Mouse (Mus musculus) hindbrain, postnatal 0 days (tissue): ENCODE data around the gene Zscan10. TPM values are rescaled to one million over a fixed set of nuclear protein-coding genes. Genes with fewer than 3 reads are reported as not detected.
A peak's percentile ranks its signal among the peaks of the same experiment; 100 is the strongest.

Experiments used
- ATAC-seq: fragments of 200-750 bp; cut with Nextera tagmentation; 2 replicates; pipeline ENCODE4 v1.8.0; 2017; ENCODE audit warnings: mild to moderate bottlenecking, moderate TSS enrichment, moderate library complexity
- DNase-seq: peaks from one replicate; pipeline ENCODE4 v3.0.0-alpha.2; 2015; ENCODE audit warnings: low spot score
- H3K27ac ChIP-seq: fragments of 300-500 bp; sonication (generic); 2 replicates; pipeline ENCODE4 v1.5.1; 2014; ENCODE audit warnings: mild to moderate bottlenecking
- H3K27me3 ChIP-seq: fragments of 300-500 bp; sonication (generic); 2 replicates; pipeline ENCODE4 v1.6.1; 2014; ENCODE audit warnings: low read length, mixed read lengths; ENCODE audit not compliant: insufficient read depth
- H3K36me3 ChIP-seq: fragments of 300-500 bp; sonication (generic); 2 replicates; pipeline ENCODE4 v1.6.1; 2014; ENCODE audit warnings: low read length, mixed read lengths; ENCODE audit not compliant: insufficient read depth
- H3K4me1 ChIP-seq: fragments of 300-500 bp; sonication (generic); 2 replicates; pipeline ENCODE4 v1.6.1; 2014; ENCODE audit warnings: antibody characterized with exemption, low read length, mixed read lengths; ENCODE audit not compliant: insufficient read depth
- H3K4me2 ChIP-seq: fragments of 300-500 bp; sonication (generic); 2 replicates; pipeline ENCODE4 v1.6.1; 2014; ENCODE audit warnings: low read depth, mild to moderate bottlenecking, low read length, moderate library complexity, mixed read lengths
- H3K4me3 ChIP-seq: fragments of 300-500 bp; sonication (generic); 2 replicates; pipeline ENCODE4 v1.5.1; 2014; ENCODE audit warnings: low read length
- H3K9ac ChIP-seq: fragments of 300-500 bp; sonication (generic); replicated peaks from 2 replicates; pipeline ENCODE4 v1.6.1; 2014; ENCODE audit warnings: mild to moderate bottlenecking, low read length, moderate library complexity, mixed read lengths
- H3K9me3 ChIP-seq: fragments of 300-500 bp; sonication (generic); 2 replicates; pipeline ENCODE4 v1.6.1; 2016; ENCODE audit warnings: low read length, mixed read lengths
- CTCF ChIP-seq: IDR thresholded peaks from 2 replicates; pipeline ENCODE4 v1.5.1; 2016; ENCODE audit warnings: antibody characterized with exemption, control low read depth, low read depth
- WGBS: fragments of 180-500 bp; shearing (Covaris S2); extraction: QIAGEN DNeasy Blood & Tissue Kit; methylation state at CpG from one replicate; pipeline ENCODE4 v1.1.7; 2014; 5-methylcytosine and 5-hydroxymethylcytosine counted together
- polyA plus RNA-seq: library from polyadenylated mRNA; unstranded; fragments of >200 nt; fragmentation: Nextera tagmentation; extraction: Ambion mirVana; gene quantifications from 2 replicates; pipeline ENCODE4 v1.2.1, GENCODE M21; 2015
- total RNA-seq: library from RNA; depleted of rRNA; stranded (reverse); fragments of >200 nt; gene quantifications from 2 replicates; pipeline ENCODE4 v1.2.3, GENCODE M21; 2014; rRNA removed

Gene Zscan10
- total RNA-seq (0.10 TPM in 1 of 2 replicates, not detected in the other), polyA plus RNA-seq (0.14 and 0.26 TPM in 2 replicates)

- H3K4me3 ChIP-seq, result no peak within 1 kb of the TSS
- H3K27me3 ChIP-seq, result no peaks in the 10 kb centered on the region
- no peaks in the 10 kb centered on the region for H3K4me1 ChIP-seq
- H3K9ac ChIP-seq, result peak within 1 kb of the TSS; percentile 44; the same call in 1 of the 2 replicates
- H3K9me3 ChIP-seq, result no peaks in the 10 kb centered on the region
- no peaks in the 10 kb centered on the region for H3K36me3 ChIP-seq
- H3K27ac ChIP-seq, result peak within 1 kb of the TSS; percentile 72; the same call in 1 of the 2 replicates
- no peak for TF ChIP-seq CTCF
- 33% methylated on average over 15 of the region's 15 CpGs for WGBS
- DNase-seq (no peak), ATAC-seq (no peak)
- peak within 1 kb of the TSS; percentile 69 for H3K4me2 ChIP-seq
Measured at GRCm38 (mm10) chr17:23600641-23601622, at the start of gene Zscan10. Gene Zscan10, plus strand, starts transcription at chr17:23600856.

- peak; percentile 30 for ATAC-seq
- Histone ChIP-seq H3K9me3 (no peaks in the 10 kb centered on the region), H3K4me3 (peak overlapping the region; percentile 60), H3K27ac (peak overlapping the region; percentile 79), H3K9ac (peak overlapping the region; percentile 57), H3K27me3 (no peaks in the 10 kb centered on the region), H3K36me3 (peaks cover 6% of the 10 kb centered on the region; the same call in 1 of the 2 replicates), H3K4me1 (peaks cover 6% of the 10 kb centered on the region; the same call in 1 of the 2 replicates), H3K4me2 (peak overlapping the region; percentile 81)
- under 1% methylated on average over 15 of the region's 15 CpGs for WGBS
- DNase-seq, result no peak
- TF ChIP-seq CTCF, result no peak
Measured at GRCm38 (mm10) chr17:23550856-23551255, 49.8 kb upstream of the Zscan10 start.

- no peaks in the 10 kb centered on the region for H3K9me3 ChIP-seq
- ATAC-seq (no peak), DNase-seq (no peak)
- H3K4me1 ChIP-seq, result peaks cover 6% of the 10 kb centered on the region; the same call in 1 of the 2 replicates
- TF ChIP-seq CTCF, result no peak
- peak overlapping the region; percentile 60 for H3K4me3 ChIP-seq
- peak overlapping the region; percentile 79 for H3K27ac ChIP-seq
- no peaks in the 10 kb centered on the region for H3K27me3 ChIP-seq
- peak overlapping the region; percentile 81 for H3K4me2 ChIP-seq
- peaks cover 12% of the 10 kb centered on the region; the same call in 1 of the 2 replicates for H3K36me3 ChIP-seq
- H3K9ac ChIP-seq, result peak overlapping the region; percentile 57
Measured at GRCm38 (mm10) chr17:23551416-23551815, 49.2 kb upstream of the Zscan10 start.

GRCm38 (mm10) chr17:23551963-23552362, 48.7 kb upstream of the Zscan10 start:
- ATAC-seq, result no peak
- Histone ChIP-seq H3K27me3 (no peaks in the 10 kb centered on the region), H3K4me3 (no peak overlapping the region), H3K27ac (no peak overlapping the region), H3K36me3 (peaks cover 17% of the 10 kb centered on the region; the same call in 1 of the 2 replicates), H3K9ac (no peak overlapping the region), H3K4me1 (peaks cover 6% of the 10 kb centered on the region; the same call in 1 of the 2 replicates), H3K9me3 (no peaks in the 10 kb centered on the region), H3K4me2 (peak overlapping the region; percentile 81; the same call in 1 of the 2 replicates)
- 68% methylated on average over 5 of the region's 5 CpGs for WGBS
- TF ChIP-seq CTCF, result no peak
- no peak for DNase-seq

GRCm38 (mm10) chr17:23552896-23553633, 47.6 kb upstream of the Zscan10 start:
- no peaks in the 10 kb centered on the region for H3K27me3 ChIP-seq
- no peak for DNase-seq
- H3K4me1 ChIP-seq, result peaks cover 6% of the 10 kb centered on the region; the same call in 1 of the 2 replicates
- no peak overlapping the region for H3K9ac ChIP-seq
- peaks cover 27% of the 10 kb centered on the region for H3K36me3 ChIP-seq
- WGBS, result 86% methylated on average over 8 of the region's 8 CpGs
- H3K9me3 ChIP-seq, result no peaks in the 10 kb centered on the region
- no peak for ATAC-seq
- H3K4me3 ChIP-seq, result no peak overlapping the region
- H3K27ac ChIP-seq, result no peak overlapping the region
- TF ChIP-seq CTCF, result no peak
- no peak overlapping the region for H3K4me2 ChIP-seq

- DNase-seq (no peak), ATAC-seq (no peak)
- Histone ChIP-seq H3K4me3 (no peak overlapping the region), H3K4me2 (no peak overlapping the region), H3K4me1 (peaks cover 6% of the 10 kb centered on the region; the same call in 1 of the 2 replicates), H3K9ac (no peak overlapping the region), H3K9me3 (no peaks in the 10 kb centered on the region), H3K27me3 (no peaks in the 10 kb centered on the region), H3K27ac (no peak overlapping the region), H3K36me3 (peaks cover 29% of the 10 kb centered on the region)
- 52% methylated on average over 1 of the region's 1 CpGs for WGBS
- no peak for TF ChIP-seq CTCF
Measured at GRCm38 (mm10) chr17:23553634-23554120, 47.0 kb upstream of the Zscan10 start.
